Mouse (Mus musculus): ENCODE results near the gene Igdcc4.
A peak's percentile ranks its signal among the peaks of the same experiment; 100 is the strongest.

Gene Igdcc4

GRCm38 (mm10) chr9:65111698-65112097 is 10.4 kb downstream of the Igdcc4 start:
- no peak for DNase-seq (ENCODE audit: low read depth)

DNA sequence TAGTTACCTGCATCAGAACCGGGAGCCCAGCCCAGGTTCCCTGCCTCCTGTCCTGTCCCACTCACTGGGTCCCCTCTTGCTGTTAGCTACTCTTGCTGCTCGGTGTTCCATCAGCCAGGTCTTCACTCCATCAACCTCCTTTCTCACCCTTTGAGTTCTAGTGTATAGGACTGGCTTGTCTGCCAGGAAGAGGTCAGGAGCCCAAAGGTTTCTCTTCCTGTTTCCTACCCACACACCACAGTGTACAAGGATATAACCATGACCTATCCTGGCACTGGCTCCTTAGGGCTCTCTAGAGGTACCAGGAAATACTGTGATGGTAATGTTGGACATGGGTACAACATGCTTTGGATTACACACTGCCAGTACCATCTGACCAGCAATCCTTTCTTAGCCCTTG is 12.4 kb downstream of the Igdcc4 start:
- DNase-seq (ENCODE audit: low read depth) = no peak

GRCm38 (mm10) chr9:65115891-65116290 is 14.6 kb downstream of the Igdcc4 start:
- no peak for DNase-seq (ENCODE audit: low read depth)

DNA sequence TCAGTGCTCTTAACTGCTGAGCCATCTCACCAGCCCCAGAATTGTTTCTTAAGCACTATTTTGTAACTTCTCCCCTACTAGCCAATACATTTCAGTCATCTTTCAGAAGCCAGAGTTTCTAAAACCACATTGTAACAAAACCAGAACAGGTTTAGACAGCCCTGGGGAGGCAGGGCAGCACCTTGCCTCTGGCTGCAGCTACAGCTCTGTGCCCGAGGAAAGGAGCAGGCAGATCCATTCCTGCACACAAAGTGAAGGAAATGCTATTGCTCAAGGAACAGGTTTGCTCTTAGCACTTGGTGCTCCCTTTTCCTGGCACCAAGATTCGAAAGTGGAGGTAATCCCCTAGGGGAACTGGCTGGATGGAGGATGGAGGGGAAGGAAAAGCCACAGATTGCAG is 16.2 kb downstream of the Igdcc4 start:
- no peak for DNase-seq (ENCODE audit: low read depth)

- DNase-seq (ENCODE audit: low read depth) = peak; percentile 55
Measured at GRCm38 (mm10) chr9:65120935-65121334, 19.6 kb downstream of the Igdcc4 start.

DNA sequence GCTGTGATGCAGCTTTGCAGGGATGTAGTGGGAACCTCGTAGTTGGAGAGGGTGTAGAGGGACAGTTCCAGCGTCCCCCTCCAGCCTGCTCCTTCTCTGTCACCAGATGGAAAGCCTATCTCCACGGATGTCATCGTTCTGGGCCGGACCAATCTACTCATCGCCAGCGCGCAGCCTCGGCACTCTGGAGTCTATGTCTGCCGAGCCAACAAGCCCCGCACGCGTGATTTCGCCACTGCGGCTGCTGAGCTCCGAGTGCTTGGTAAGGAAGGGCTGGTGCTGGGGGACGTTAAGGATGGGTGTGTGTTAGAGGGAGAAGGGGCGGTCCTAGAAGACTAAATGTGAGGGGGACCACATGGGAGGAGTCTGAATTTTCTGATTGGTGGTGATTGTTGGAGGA is 21.3 kb downstream of the Igdcc4 start:
- DNase-seq (ENCODE audit: low read depth) = no peak

DNA sequence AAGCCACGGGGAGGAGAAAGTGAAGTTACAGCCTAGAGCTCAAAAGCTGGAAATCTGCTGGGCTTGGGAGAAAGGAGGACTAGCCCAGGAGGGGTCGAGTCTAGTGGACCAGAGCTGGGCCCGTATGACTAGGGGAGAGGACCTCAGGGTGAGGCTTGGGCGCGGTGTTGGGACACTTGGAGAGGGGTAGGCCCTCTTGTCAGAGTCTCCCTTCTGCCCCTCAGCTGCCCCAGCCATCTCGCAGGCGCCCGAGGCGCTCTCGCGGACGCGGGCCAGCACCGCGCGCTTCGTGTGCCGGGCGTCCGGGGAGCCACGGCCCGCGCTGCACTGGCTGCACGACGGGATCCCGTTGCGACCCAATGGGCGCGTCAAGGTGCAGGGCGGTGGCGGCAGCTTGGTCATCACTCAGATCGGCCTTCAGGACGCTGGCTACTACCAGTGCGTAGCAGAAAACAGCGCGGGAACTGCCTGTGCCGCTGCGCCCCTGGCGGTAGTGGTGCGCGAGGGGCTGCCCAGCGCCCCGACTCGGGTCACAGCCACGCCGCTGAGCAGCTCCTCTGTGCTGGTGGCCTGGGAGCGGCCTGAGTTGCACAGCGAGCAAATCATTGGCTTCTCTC is 22.4 kb downstream of the Igdcc4 start:
- DNase-seq (ENCODE audit: low read depth) = no peak

GRCm38 (mm10) chr9:65128123-65128815 is 27.0 kb downstream of the Igdcc4 start:
- no peak for DNase-seq (ENCODE audit: low read depth)

- no peak for DNase-seq (ENCODE audit: low read depth)
Measured at GRCm38 (mm10) chr9:65131717-65132116, 30.4 kb downstream of the Igdcc4 start.

- peak; percentile 60 for DNase-seq (ENCODE audit: low read depth)
Measured at GRCm38 (mm10) chr9:65133739-65134138, 32.5 kb downstream of the Igdcc4 start.

DNA sequence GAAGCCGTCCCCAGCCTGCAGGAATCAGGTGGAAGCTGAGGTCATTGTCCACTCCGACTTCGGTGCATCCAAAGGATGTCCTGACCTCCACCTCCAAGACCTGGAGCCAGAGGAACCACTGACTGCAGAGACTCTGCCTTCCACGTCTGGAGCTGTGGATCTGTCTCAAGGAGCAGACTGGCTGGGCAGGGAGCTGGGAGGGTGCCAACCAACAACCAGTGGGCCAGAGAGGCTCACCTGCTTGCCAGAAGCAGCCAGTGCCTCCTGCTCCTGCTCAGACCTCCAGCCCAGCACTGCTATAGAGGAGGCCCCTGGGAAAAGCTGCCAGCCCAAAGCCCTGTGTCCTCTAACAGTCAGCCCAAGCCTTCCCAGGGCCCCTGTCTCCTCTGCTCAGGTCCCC is 33.8 kb downstream of the Igdcc4 start:
- no peak for DNase-seq (ENCODE audit: low read depth)

DNA sequence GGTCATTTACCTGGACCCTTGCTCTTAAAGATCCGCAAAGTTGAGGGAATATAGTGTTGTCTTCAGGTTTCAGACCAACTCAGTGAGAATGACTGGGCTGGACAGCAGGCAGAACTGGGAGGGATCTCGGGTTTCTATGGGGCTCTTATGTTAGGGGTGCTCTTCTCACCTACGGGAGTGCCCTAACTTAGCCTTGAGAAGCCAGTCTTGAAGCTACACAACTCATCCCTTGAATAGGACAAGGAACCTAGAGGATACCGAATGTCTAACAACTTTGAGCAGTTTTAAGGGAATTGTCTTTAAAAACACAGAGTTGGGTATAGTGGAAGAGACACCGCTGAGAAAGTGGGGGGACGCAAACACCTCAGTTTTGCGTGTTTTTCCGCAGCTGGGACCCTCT is 39.2 kb downstream of the Igdcc4 start:
- no peak for DNase-seq (ENCODE audit: low read depth)

DNA sequence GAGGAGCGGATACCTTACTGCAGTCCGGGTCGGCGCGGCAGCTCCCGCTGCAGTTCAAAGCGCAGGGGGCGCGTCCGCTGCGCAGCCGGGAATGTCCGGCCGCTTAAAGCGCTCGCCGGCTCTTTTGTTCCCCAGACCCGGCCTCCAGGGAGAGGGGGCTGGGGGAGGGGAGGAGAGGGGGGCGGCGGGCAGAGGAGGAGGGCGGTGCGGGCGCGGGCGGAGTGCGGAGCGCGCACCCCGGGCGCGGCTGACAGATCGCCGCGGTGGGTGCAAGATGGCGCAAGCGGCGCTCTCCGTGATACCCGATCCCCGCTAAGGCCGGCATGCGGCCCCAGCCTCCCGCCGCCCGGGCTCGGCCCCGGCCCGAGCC is 39.6 kb downstream of the Igdcc4 start, which contains the start of gene Igdcc3:
Igdcc3 (plus strand) TSS at position 254 of the 370 bp plus-strand sequence.
- no peak for DNase-seq (ENCODE audit: low read depth)

DNA sequence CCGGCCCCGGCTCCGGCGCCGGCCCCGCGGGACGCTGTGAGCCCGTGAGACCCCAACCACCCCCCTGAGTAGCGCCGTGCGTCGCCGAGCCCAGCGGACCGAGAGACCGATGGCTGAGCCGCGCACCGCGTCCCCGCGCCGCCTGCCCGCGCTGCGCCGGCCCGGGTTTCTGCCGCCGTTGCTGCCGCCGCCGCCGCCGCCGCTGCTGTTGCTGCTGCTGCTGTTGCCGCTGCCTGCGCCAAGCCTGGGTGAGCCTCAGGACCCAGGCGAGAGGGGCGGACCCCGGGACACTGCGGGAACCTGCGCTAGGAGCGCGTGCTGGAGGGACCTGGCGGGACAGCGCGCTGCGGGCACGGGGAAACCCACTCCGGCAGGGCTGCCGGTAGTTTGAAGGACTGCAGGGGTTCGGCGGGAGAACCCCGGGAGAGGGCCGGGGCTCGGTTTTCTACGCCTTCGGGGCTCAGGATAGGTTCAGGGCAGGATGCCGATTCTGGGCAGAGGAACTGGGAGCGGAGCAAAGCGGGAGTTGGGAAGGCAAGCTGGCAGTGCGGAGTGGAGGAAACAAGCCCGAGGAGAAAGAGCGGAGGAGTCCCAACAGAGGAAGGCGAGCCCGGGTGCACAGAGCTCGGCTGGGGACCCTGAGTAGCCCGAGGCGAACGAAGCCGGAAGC is 40.2 kb downstream of the Igdcc4 start:
- DNase-seq (ENCODE audit: low read depth) = no peak

GRCm38 (mm10) chr9:65141976-65142318 is 40.7 kb downstream of the Igdcc4 start:
- no peak for DNase-seq (ENCODE audit: low read depth)

- DNase-seq (ENCODE audit: low read depth) = no peak
Measured at GRCm38 (mm10) chr9:65142399-65142798, 41.1 kb downstream of the Igdcc4 start.

- no peak for DNase-seq (ENCODE audit: low read depth)
Measured at GRCm38 (mm10) chr9:65146001-65146400, 44.7 kb downstream of the Igdcc4 start.

GRCm38 (mm10) chr9:65148507-65148906 is 47.2 kb downstream of the Igdcc4 start:
- DNase-seq (ENCODE audit: low read depth) = no peak

- DNase-seq (ENCODE audit: low read depth) = no peak
Measured at GRCm38 (mm10) chr9:65152711-65153330, 51.5 kb downstream of the Igdcc4 start.

DNA sequence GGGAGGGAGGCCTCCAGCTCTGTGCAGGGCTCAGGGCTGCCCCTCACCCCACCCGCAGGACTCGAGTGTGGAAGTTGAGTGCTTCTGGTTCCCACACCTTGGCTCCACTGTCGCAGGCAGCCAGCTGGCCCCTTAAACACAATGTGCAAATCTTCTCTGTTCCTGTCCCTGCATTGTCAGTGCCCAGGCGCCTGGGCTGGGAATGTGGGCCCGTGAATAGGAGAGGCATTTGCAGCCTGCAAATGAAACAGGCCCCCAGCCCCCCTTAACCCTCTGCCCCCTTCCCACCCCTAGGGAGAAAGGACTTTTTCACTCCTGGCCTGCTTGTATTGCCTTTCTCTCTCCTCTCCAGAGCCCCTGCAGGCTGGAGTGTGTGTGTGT is 52.0 kb downstream of the Igdcc4 start:
- no peak for DNase-seq (ENCODE audit: low read depth)

DNA sequence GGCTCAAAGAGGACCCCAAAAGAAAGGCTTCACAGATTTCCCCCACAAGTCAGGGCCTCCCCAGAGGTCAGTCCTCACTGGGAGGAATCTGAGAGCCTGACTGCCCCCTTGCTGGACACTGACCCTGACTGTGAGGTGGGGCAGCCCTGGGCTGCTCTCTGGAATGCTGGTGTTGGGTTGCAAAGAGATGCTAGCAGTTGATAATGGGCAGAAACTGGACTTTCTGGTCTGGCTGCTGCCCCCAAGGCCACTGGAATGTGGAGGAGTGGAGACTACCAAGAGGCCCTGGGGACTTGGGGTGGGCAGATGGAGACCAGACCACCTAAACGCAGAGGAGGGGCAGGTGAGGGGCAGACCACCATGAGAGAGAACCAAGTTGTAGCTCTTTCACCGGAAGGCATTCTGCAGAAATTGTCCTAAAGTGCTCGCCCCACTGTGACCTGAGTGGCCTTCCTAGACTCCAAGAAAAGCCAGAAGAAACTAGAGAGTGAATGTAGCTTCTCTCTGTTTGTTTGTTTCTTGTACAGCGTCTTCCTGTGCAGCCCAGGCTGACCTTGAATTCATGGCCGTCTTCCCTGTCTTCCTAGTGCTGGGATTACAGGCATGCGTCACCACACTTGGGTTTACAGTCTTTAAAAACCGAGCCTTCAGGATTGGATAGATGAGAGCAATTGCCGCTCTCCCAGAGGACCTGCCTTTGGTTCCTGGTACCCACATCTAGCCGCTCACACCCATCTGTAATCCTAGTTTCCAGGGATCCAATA is 53.6 kb downstream of the Igdcc4 start:
- no peak for DNase-seq (ENCODE audit: low read depth)

DNA sequence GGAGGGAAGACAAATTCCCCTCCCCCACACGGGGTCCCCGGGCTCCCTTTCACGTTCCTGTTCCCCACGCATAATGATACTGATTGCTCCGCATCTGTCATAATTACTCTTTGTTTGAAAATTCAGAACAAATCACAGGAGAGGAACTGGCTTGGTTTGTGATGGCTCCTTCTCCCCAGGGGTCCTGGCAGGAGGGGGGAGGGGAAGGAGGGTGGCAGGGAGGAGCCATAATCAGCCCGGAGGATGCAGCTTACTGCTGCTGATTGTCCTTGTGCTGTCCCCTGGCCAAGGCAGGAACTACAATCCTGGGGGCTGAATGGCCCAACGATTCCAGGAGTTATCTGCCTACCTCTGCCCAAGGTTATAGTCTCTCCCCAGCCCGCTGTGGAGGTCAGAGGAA is 55.3 kb downstream of the Igdcc4 start:
- no peak for DNase-seq (ENCODE audit: low read depth)
